Mouse (Mus musculus) lung, embryonic 15.5 days (tissue): Measurements from ENCODE around the gene Ppih. TPM values are rescaled to one million over a fixed set of nuclear protein-coding genes. Genes with fewer than 3 reads are reported as not detected.

ENCODE experiments used
- ATAC-seq: fragments of 200-750 bp; cut with Nextera tagmentation; 2 replicates; pipeline ENCODE4 v1.8.0; 2017; ENCODE audit warnings: moderate number of reproducible peaks, borderline replicate concordance; ENCODE audit not compliant: low FRiP score, low TSS enrichment; ENCODE audit errors: extremely low read depth
- H3K27ac ChIP-seq: fragments of 300-500 bp; sonication (generic); 2 replicates; pipeline ENCODE4 v1.5.1; 2015; ENCODE audit warnings: moderate library complexity, mild to moderate bottlenecking, inconsistent platforms
- H3K27me3 ChIP-seq: fragments of 300-500 bp; sonication (generic); 2 replicates; pipeline ENCODE4 v1.6.1; 2015; ENCODE audit warnings: inconsistent platforms
- H3K36me3 ChIP-seq: fragments of 300-500 bp; sonication (generic); 2 replicates; pipeline ENCODE4 v1.6.1; 2015; ENCODE audit warnings: inconsistent platforms
- H3K4me1 ChIP-seq: fragments of 300-500 bp; sonication (generic); 2 replicates; pipeline ENCODE4 v1.6.1; 2015; ENCODE audit warnings: inconsistent platforms
- H3K4me2 ChIP-seq: fragments of 300-500 bp; sonication (generic); 2 replicates; pipeline ENCODE4 v1.6.1; 2015; ENCODE audit warnings: inconsistent platforms, mild to moderate bottlenecking, moderate library complexity
- H3K4me3 ChIP-seq: fragments of 300-500 bp; sonication (generic); 2 replicates; pipeline ENCODE4 v1.5.1; 2015; ENCODE audit warnings: mild to moderate bottlenecking, inconsistent platforms
- H3K9ac ChIP-seq: fragments of 300-500 bp; sonication (generic); 2 replicates; pipeline ENCODE4 v1.6.1; 2015; ENCODE audit warnings: inconsistent platforms
- H3K9me3 ChIP-seq: fragments of 300-500 bp; sonication (generic); 2 replicates; pipeline ENCODE4 v1.6.1; 2016; ENCODE audit warnings: inconsistent platforms
- WGBS: fragments of 180-500 bp; shearing (Covaris S2); methylation state at CpG from one replicate; pipeline ENCODE4 v1.1.7; 2015; 5-methylcytosine and 5-hydroxymethylcytosine counted together
- polyA plus RNA-seq: library from polyadenylated mRNA; unstranded; fragments of >200 nt; fragmentation: Nextera tagmentation; extraction: Ambion mirVana; gene quantifications from 2 replicates; pipeline ENCODE4 v1.2.1, GENCODE M21; 2015

Ppih gene
- polyA plus RNA-seq = 102 and 115 TPM in 2 replicates

DNA sequence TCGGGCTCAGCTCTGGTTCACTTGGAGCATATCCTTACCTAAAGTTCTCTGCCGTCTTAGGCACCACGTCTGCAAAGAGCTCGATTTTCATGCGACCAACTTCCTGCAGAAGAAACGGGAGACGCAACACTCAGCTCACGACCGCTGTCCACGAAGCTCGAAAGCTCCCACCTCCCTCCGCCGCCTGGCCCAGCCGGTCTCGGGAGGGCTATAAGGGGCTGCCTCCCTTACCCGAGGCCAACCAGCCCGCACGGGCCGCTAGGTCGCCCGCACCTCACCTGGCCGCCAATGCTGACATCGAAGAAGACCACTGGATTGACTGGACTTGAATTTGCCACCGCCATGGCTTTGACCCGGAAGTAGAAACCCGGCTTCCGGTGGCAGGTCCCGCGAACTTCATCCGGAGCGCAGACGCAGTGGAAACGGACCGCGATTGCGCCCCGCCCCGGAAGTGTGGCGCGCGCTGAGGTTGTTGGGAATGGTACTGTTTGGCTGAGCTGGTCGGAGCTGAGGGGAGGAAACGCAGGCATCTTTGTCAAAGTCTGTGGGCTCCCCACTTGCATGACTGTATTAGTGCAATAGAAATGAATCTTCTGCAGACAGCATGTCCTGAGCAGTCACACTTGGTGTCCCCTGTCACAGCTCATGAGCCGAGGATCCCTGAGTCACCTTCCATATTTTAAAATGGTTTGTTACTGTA lies at the start of gene Ppih:
Gene Ppih (minus strand): TSS at position 416 of the 700 bp plus-strand sequence.
- Histone ChIP-seq H3K9me3 (no peaks in the 10 kb centered on the region), H3K27ac (peak within 1 kb of the TSS; percentile 79), H3K4me1 (peaks cover 19% of the 10 kb centered on the region), H3K4me3 (peak within 1 kb of the TSS; percentile 76), H3K9ac (peak within 1 kb of the TSS; percentile 66), H3K27me3 (0 out of 2 replicates have a peak, but pooled peaks cover 8% of the 10 kb centered on the region), H3K4me2 (peak within 1 kb of the TSS; percentile 90), H3K36me3 (peaks cover 32% of the 10 kb centered on the region)
- ATAC-seq = peak; percentile 97
- 2% methylated on average over 44 of the region's 44 CpGs for WGBS

DNA sequence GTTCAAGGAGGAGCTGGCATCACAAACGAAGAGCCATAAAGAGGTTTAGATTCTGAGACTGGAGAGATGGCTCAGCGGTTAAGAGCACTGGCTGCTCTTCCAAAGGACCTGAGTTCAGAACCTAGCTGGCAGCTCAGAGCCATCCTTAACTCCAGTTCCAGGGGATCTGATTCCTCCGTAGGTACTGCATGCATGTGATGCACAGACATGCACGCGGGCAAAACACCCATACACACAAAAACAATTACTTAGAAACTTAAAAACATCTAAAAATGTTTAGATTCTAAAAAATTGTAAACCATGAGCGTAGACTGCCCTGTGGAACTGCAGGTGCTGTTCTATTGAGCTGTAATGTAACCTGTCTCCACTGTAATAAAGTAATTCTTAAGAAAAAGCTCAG lies 49.1 kb upstream of the Ppih start:
- no peak overlapping the region for H3K4me3 ChIP-seq
- H3K9me3 ChIP-seq = no peaks in the 10 kb centered on the region
- ATAC-seq = no peak
- H3K36me3 ChIP-seq = no peaks in the 10 kb centered on the region
- no peak overlapping the region for H3K9ac ChIP-seq
- H3K27me3 ChIP-seq = no peaks in the 10 kb centered on the region
- H3K4me2 ChIP-seq = no peak overlapping the region
- 81% methylated on average over 6 of the region's 6 CpGs for WGBS
- H3K27ac ChIP-seq = no peak overlapping the region
- peaks cover 6% of the 10 kb centered on the region; the same call in 1 of the 2 replicates for H3K4me1 ChIP-seq

DNA sequence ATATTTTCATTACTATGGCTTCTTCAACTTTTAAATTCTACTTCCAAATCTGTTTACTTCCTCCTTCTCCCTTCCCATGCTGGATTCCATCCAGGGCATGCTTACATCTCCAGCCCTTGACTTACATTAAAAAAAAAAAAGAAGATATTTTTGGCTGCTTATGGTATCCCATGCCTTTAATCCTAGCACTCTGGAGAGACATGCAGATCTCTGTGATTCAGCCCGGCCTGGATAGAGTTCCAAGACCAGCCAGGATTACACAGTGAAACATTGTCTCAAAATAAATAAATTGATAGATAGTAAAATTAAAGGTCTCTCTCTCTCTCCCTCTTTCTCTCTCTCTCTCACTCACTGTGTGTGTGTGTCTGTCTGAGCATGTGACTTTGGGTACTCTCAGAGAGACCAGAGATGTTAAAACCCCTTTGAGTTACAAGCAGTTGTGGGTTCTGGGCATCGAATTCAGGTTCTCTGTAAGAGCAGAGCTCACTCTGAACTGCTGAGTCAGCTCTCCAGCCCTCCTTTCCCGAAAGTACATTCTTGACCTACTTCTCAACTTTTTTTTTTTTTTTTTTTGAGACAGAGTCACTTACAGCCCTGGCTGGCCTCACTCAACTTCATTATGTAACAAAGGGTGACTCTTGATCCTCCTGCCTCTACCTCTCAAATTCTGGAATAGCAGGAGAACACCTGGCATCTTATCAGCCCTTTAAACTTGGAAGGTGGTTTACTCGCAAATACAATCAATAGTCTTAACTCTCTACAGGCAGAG lies 46.6 kb upstream of the Ppih start:
- peaks cover 6% of the 10 kb centered on the region; the same call in 1 of the 2 replicates for H3K4me1 ChIP-seq
- ATAC-seq = 0 out of 2 replicates have a peak, but pooled peaks have one; percentile 27
- H3K27me3 ChIP-seq = no peaks in the 10 kb centered on the region
- no peak overlapping the region for H3K4me3 ChIP-seq
- no peaks in the 10 kb centered on the region for H3K36me3 ChIP-seq
- 29% methylated on average over 4 of the region's 4 CpGs for WGBS
- H3K9me3 ChIP-seq = no peaks in the 10 kb centered on the region
- H3K9ac ChIP-seq = no peak overlapping the region
- H3K4me2 ChIP-seq = no peak overlapping the region
- no peak overlapping the region for H3K27ac ChIP-seq

DNA sequence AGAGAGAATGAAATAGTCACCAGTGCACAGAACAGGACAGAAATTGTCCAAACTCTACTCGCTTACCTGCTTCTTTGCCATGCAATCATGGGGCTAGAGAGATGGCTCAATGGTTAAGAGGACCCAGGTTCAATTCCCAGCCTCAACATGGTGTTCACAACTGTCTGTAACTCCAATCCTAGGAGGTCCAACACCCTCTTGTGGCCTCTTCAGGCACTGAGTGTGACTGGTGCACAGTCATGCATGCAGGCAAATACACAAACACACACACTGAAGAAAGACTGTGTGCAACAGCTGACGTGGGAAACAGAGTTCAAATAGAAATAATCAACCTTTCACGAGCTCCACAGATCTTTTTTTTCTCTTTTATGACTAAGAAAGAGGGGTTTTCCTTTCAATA lies 41.9 kb upstream of the Ppih start:
- Histone ChIP-seq H3K27ac (no peak overlapping the region), H3K36me3 (no peaks in the 10 kb centered on the region), H3K4me2 (no peak overlapping the region), H3K4me1 (peaks cover 5% of the 10 kb centered on the region; the same call in 1 of the 2 replicates), H3K27me3 (peaks cover 3% of the 10 kb centered on the region; the same call in 1 of the 2 replicates), H3K4me3 (no peak overlapping the region), H3K9ac (no peak overlapping the region), H3K9me3 (no peaks in the 10 kb centered on the region)
- 78% methylated on average over 3 of the region's 3 CpGs for WGBS
- no peak for ATAC-seq

DNA sequence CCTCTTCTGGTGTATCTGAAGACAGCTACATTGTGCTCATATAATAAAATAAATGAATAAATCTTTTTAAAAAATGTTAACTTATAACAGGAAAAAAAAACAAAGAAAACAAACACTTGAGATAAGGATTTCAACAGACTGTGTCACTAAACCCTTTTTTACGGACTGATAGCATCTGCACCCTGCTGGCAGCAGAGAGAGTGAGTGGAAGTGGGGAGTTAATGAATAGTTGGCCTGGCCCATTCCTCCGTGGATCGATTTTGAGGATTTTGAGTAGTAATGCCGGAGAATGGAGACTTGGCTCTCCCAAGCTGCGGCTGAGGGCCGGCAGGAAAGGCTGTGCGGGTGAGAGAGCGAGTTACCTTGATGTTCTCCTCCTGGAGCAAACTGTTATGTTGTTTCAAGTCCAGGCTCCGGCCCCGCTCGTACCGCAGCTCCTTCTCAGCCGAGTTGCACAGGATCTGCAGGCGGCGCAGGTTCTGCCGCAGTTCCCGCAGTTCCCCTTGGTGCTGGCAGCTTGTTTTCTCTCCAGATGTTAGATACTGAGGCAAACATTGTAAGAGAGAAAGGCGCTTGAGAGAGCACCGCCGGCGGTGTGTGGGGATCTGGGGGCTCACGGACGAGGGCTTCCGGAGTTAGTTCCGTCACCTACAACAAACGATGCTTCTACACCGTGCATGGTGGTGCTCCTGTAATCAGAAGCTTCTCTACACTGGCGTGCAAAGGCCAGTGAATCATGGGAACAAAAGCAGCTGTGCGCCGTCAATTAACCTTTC lies 39.0 kb upstream of the Ppih start:
- Histone ChIP-seq H3K4me3 (peak overlapping the region; percentile 37), H3K27me3 (peaks cover 4% of the 10 kb centered on the region; the same call in 1 of the 2 replicates), H3K9me3 (no peaks in the 10 kb centered on the region), H3K4me1 (no peaks in the 10 kb centered on the region), H3K27ac (no peak overlapping the region), H3K9ac (peak overlapping the region; percentile 9), H3K36me3 (no peaks in the 10 kb centered on the region), H3K4me2 (peak overlapping the region; percentile 65)
- ATAC-seq = no peak
- 6% methylated on average over 30 of the region's 30 CpGs for WGBS

DNA sequence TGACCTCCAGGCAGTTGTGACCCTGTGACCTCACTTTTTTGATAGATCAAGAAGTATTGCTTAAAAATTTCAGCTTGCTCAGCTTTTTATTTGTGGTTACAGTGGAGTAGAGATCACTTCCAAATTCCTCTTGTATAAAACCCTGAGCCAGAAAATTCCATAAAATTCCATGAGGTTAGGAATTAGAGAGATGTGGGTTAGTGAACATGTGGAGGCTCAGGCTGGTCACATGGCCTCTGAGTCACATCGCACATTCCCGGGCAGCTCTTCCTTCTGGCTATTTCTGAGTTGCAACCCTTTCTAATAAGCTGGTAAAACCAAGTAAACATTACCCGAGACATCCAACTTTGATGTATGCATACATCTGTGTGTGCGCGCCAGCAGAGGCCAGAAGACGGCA lies 25.2 kb upstream of the Ppih start:
- 87% methylated on average over 6 of the region's 6 CpGs for WGBS
- ATAC-seq = no peak
- no peaks in the 10 kb centered on the region for H3K9me3 ChIP-seq

DNA sequence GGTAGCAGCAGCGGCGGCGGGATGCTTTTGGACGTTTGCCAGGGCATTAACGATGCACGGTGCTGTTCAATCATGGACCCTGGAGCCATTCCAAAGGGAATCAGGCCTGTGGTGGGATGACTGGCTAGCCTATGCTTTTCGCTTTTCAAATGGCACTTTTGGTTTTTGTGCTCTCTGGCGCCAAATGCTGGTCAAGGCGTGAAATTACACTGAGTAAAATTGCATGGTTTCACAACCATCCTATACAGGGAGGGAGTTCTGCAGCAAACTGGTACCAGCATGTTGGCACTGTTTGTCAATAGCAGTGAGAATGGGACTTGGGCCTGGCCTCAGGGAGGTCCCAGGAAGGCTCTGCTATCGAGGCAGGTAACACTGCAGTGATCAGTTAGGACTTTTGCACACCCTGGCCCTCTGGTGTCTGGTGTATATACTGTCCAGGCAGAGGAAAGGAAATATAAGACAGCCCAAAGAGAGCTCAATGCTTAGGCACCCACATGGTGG lies 18.6 kb upstream of the Ppih start:
- Histone ChIP-seq H3K9me3 (no peaks in the 10 kb centered on the region), H3K27ac (no peak overlapping the region), H3K36me3 (no peaks in the 10 kb centered on the region), H3K4me3 (no peak overlapping the region), H3K9ac (no peak overlapping the region), H3K4me1 (no peaks in the 10 kb centered on the region), H3K27me3 (no peaks in the 10 kb centered on the region), H3K4me2 (peak overlapping the region; percentile 36; the same call in 1 of the 2 replicates)
- peak; percentile 52; the same call in 1 of the 2 replicates for ATAC-seq
- WGBS = 2% methylated on average over 10 of the region's 10 CpGs

More for the DNA sequence above, 25.2 kb upstream of the Ppih start:
- Histone ChIP-seq H3K4me2 (no peak overlapping the region), H3K36me3 (no peaks in the 10 kb centered on the region), H3K27me3 (no peaks in the 10 kb centered on the region), H3K4me3 (no peak overlapping the region), H3K27ac (no peak overlapping the region), H3K4me1 (no peaks in the 10 kb centered on the region), H3K9ac (no peak overlapping the region)

DNA sequence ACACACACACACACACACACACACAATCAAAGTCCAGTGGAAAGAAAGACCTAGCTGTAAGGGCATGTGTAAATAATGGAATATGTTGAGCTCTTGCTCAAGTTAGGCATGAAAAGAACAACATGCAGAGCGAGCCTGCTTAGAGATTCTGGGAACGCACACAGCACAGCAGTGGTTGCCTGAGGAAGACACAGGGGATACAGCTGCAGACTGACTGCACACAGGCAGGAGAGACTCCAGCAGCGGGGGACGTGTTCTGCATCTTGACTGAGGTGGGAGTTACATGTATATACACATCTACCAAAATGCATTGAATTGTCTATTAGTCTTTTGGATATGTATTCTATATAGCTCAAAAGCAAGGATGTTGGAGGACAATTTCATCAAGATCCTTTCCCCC lies 18.1 kb upstream of the Ppih start:
- no peak for ATAC-seq
- Histone ChIP-seq H3K36me3 (no peaks in the 10 kb centered on the region), H3K27me3 (no peaks in the 10 kb centered on the region), H3K4me2 (peak overlapping the region; percentile 36; the same call in 1 of the 2 replicates), H3K9me3 (no peaks in the 10 kb centered on the region), H3K4me3 (no peak overlapping the region), H3K4me1 (no peaks in the 10 kb centered on the region), H3K9ac (no peak overlapping the region), H3K27ac (no peak overlapping the region)
- 53% methylated on average over 4 of the region's 4 CpGs for WGBS

DNA sequence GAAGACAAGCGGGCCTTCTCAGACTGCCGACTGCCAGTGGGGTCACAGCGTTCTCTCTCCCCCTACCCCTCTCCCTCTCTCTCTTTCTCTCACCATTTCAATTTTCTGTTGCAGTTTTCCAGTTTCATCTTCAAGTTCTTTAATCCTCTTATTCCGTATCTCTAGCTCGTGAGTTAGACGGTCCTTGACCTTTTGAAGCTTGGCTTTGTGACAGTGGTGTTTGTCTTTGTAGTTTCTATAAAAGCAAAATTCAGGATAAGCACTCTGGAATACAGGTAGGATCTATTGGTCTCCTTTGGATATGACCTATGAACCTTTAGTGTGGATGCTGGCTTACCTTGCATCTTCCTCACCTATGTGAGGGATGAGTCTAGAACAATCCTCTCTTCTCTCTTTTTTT lies 13.1 kb upstream of the Ppih start:
- Histone ChIP-seq H3K36me3 (no peaks in the 10 kb centered on the region), H3K4me1 (no peaks in the 10 kb centered on the region), H3K4me3 (no peak overlapping the region), H3K9ac (no peak overlapping the region), H3K4me2 (no peak overlapping the region), H3K9me3 (no peaks in the 10 kb centered on the region), H3K27ac (no peak overlapping the region), H3K27me3 (no peaks in the 10 kb centered on the region; the same call in 1 of the 2 replicates)
- 75% methylated on average over 6 of the region's 6 CpGs for WGBS
- no peak for ATAC-seq

DNA sequence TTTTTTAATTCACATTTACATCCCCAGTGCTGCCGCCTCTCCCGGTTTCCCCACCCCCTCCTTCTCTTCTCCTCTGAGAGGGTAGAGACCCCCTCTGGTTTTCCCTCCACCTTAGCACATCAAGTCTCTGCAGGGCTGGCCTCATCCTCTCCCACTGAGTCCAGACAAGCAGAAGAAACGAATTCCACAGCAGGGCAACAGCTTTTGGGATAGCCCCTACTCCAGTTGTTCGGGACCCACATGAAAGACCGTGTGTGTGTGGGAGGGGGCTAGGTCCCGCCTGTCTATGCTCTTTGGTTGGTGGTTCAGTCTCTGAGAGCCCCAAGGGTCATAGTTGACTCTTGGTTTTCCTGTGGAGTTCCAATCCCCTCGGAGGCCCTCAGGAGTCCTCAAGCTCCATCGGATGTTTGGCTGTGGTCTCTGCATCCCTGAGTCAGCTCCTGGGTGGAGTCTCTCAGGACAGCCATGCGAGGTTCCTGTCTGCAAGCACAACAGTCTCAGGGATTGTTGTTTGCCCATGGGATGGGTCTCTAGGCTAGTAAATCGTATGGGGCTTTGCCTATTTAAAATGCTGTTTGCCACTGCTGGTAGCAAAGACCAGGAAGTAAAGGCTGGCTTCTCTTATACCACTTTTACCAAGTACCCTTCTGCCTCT lies 677 bp upstream of the Ppih start:
- whole genome bisulfite sequencing = 29% methylated on average over 10 of the region's 10 CpGs
- peak; percentile 27; the same call in 1 of the 2 replicates for ATAC-seq
- peak overlapping the region; percentile 79; the same call in 1 of the 2 replicates for H3K27ac ChIP-seq
- peak overlapping the region; percentile 90 for H3K4me2 ChIP-seq
- peaks cover 25% of the 10 kb centered on the region for H3K36me3 ChIP-seq
- no peaks in the 10 kb centered on the region for H3K9me3 ChIP-seq
- H3K4me3 ChIP-seq = peak overlapping the region; percentile 76
- H3K9ac ChIP-seq = peak overlapping the region; percentile 66
- 0 out of 2 replicates have a peak, but pooled peaks cover 8% of the 10 kb centered on the region for H3K27me3 ChIP-seq
- H3K4me1 ChIP-seq = peaks cover 19% of the 10 kb centered on the region

DNA sequence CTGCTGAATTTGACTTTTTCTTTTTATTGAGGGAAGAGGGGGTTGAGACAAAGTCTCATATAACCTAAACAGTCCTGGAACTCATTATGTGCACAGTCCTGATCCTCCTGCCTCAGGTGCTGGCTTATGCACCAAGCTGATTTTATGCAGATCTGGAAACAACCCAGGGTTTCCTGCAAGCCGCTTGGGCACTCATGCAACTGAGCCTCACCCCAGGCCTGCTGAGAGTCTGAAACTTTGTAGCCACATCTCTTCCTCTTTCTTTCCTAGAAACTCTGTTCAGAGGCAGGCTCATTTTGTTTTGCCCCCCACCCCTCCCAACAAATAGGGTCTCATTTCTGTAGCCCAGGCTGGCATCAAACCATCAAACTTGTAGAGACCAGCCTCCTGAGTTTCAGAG lies 6.6 kb downstream of the Ppih start:
- no peak for ATAC-seq
- Histone ChIP-seq H3K36me3 (peaks cover 79% of the 10 kb centered on the region), H3K4me1 (peaks cover under 1% of the 10 kb centered on the region; the same call in 1 of the 2 replicates), H3K4me3 (no peak overlapping the region), H3K9me3 (no peaks in the 10 kb centered on the region), H3K9ac (no peak overlapping the region), H3K27ac (no peak overlapping the region), H3K4me2 (no peak overlapping the region), H3K27me3 (no peaks in the 10 kb centered on the region)
- 96% methylated on average over 1 of the region's 1 CpGs for WGBS
